Mouse (Mus musculus): ENCODE data around the gene Klf4.

The Klf4 gene

GRCm38 (mm10) chr4:55532407-55533195 lies at the start of gene Klf4:
Gene Klf4, minus strand, starts transcription at chr4:55532466.
- DNase-seq, result peak; percentile 88

GRCm38 (mm10) chr4:55571432-55571831 lies 39.2 kb upstream of the Klf4 start:
- DNase-seq, result no peak

- no peak for DNase-seq
These were observed 35.7 kb upstream of the Klf4 start for GRCm38 (mm10) chr4:55567986-55568385.

- DNase-seq, result no peak
These were observed 35.3 kb upstream of the Klf4 start for GRCm38 (mm10) chr4:55567575-55567974.

- DNase-seq, result no peak
These were observed 32.1 kb upstream of the Klf4 start for GRCm38 (mm10) chr4:55564317-55564716.

- DNase-seq, result no peak
These were observed 30.8 kb upstream of the Klf4 start for GRCm38 (mm10) chr4:55563050-55563449.

GRCm38 (mm10) chr4:55562062-55562461 lies 29.8 kb upstream of the Klf4 start:
- no peak for DNase-seq

- no peak for DNase-seq
These were observed 14.6 kb upstream of the Klf4 start for GRCm38 (mm10) chr4:55546869-55547268.

- no peak for DNase-seq
These were observed 10.5 kb upstream of the Klf4 start for GRCm38 (mm10) chr4:55542753-55543152.

GRCm38 (mm10) chr4:55541654-55542053 lies 9.4 kb upstream of the Klf4 start:
- no peak for DNase-seq

GRCm38 (mm10) chr4:55541221-55541620 lies 9.0 kb upstream of the Klf4 start:
- DNase-seq, result no peak

GRCm38 (mm10) chr4:55535012-55535411 lies 2.7 kb upstream of the Klf4 start:
- no peak for DNase-seq

- DNase-seq, result no peak
These were observed 2.2 kb upstream of the Klf4 start for GRCm38 (mm10) chr4:55534510-55534909.

- DNase-seq, result no peak
These were observed 1.6 kb upstream of the Klf4 start for GRCm38 (mm10) chr4:55533803-55534254.

GRCm38 (mm10) chr4:55533196-55533802 lies 1.0 kb upstream of the Klf4 start:
- no peak for DNase-seq

- DNase-seq, result no peak
These were observed 335 bp downstream of the Klf4 start for GRCm38 (mm10) chr4:55531856-55532406.

- DNase-seq, result peak; percentile 18
These were observed 990 bp downstream of the Klf4 start for GRCm38 (mm10) chr4:55531096-55531855.

GRCm38 (mm10) chr4:55530731-55531095 lies 1.6 kb downstream of the Klf4 start:
- DNase-seq, result no peak

GRCm38 (mm10) chr4:55530236-55530635 lies 2.0 kb downstream of the Klf4 start:
- peak; percentile 71 for DNase-seq

GRCm38 (mm10) chr4:55528404-55528803 lies 3.9 kb downstream of the Klf4 start:
- no peak for DNase-seq

- no peak for DNase-seq
These were observed 4.3 kb downstream of the Klf4 start for GRCm38 (mm10) chr4:55527931-55528330.

GRCm38 (mm10) chr4:55526247-55527115 lies 5.8 kb downstream of the Klf4 start:
- no peak for DNase-seq

Measured in right cerebral cortex, postnatal 25 days (tissue).